20 mouse cellular contexts compared by ENCODE assay signal in genomic region chr16:93747421-93747820, GRCm38 (mm10). TPM values are rescaled to one million over a fixed set of nuclear protein-coding genes. Genes with fewer than 3 reads are reported as not detected.
A peak's percentile ranks its signal among the peaks of the same experiment; 100 is the strongest.
DNase-seq lines count a peak whose midpoint lies in the region; TF ChIP-seq lines count a peak whose summit lies in the region.
"Had no signal": no experiment of that assay in that cellular context is flagged by ENCODE, and none has a peak within 500 bp of the region (broad histone marks: within the 10 kb centered on the region; RNA-seq: fewer than 3 reads in every experiment).

No protein-coding gene starts in this region.

- TF ChIP-seq CTCF in thymus, adult 2 months (IDR thresholded peaks at IDR 0.05; ENCODE audit: borderline replicate concordance, control insufficient read depth, extremely low read depth, insufficient read depth, low read length, poor library complexity) = no peak

- WGBS in thymus, adult 2 months = 42% methylated on average over 6 of the region's 6 CpGs

- H3K36me3 ChIP-seq in thymus, adult 2 months (ENCODE audit: control insufficient read depth, insufficient read depth, low read length) = no peaks in the 10 kb centered on the region; the same call in 1 of the 2 replicates
- H3K36me3 ChIP-seq: embryonic facial prominence, embryonic 12.5 days; G1E had no signal

- H3K4me1 ChIP-seq in thymus, adult 2 months (replicated peaks; ENCODE audit: control insufficient read depth, insufficient read depth, low read length) = peaks cover 4% of the 10 kb centered on the region; the same call in 1 of the 2 replicates
- H3K4me1 ChIP-seq: embryonic facial prominence, embryonic 12.5 days; embryonic facial prominence, embryonic 15.5 days; hindbrain, embryonic 12.5 days; hindbrain, embryonic 15.5 days had no signal

- H3K4me3 ChIP-seq in thymus, adult 2 months (ENCODE audit: control insufficient read depth, insufficient read depth, low read length) = no peak overlapping the region
- H3K4me3 ChIP-seq: embryonic facial prominence, embryonic 12.5 days; embryonic facial prominence, embryonic 15.5 days; gastrocnemius, adult 2 months; hindbrain, embryonic 12.5 days; hindbrain, embryonic 15.5 days had no signal

- TF ChIP-seq POLR2A in thymus, adult 2 months (IDR thresholded peaks at IDR 0.05; ENCODE audit: control insufficient read depth, extremely low read depth, insufficient read depth, low read length, poor library complexity) = no peak

- H3K27me3 ChIP-seq in thymus, adult 2 months (ENCODE audit: control insufficient read depth, insufficient read depth, low read length) = no peaks in the 10 kb centered on the region
- H3K27me3 ChIP-seq: embryonic facial prominence, embryonic 12.5 days; embryonic facial prominence, embryonic 15.5 days; hindbrain, embryonic 12.5 days; hindbrain, embryonic 15.5 days; Patski had no signal

- peak; percentile 13 for DNase-seq in thymus, adult 2 months
- no peak for DNase-seq in thymus, adult 18-20 months
- DNase-seq in 416B (ENCODE audit: low read depth) (peak; percentile 69), ES-CJ7 (ENCODE audit: low read depth, low spot score) (peak; percentile 44), ZHBTc4 (ENCODE audit: low read depth, low spot score) (peak; percentile 61)
- no peak for DNase-seq in ovary, postnatal 36 days (ENCODE audit: low spot score)
- no peak for DNase-seq in lung, adult 18-20 months
- DNase-seq in lung, postnatal 10 days = no peak
- DNase-seq: cerebellum, adult 2 months; cerebellum, adult 9-11 months; forebrain, postnatal 0 days; gastrocnemius, adult 2 months; gastrocnemius, postnatal 14 days; heart, adult 11 months had no signal

- H3K27ac ChIP-seq in thymus, adult 2 months (ENCODE audit: control insufficient read depth, insufficient read depth, low read length) = no peak overlapping the region
- H3K27ac ChIP-seq: embryonic facial prominence, embryonic 12.5 days; embryonic facial prominence, embryonic 15.5 days; gastrocnemius, adult 2 months; hindbrain, embryonic 12.5 days; hindbrain, embryonic 15.5 days had no signal

RNA-seq across cellular contexts. Expression of gene Dop1b, which starts 35.7 kb away (rescaled TPM):
- polyA plus RNA-seq in thymus, adult 2 months (2012; rRNA removed) = 59.3 and 60.6 TPM in 2 replicates

Comparison
In these comparisons a context has a peak if more than half of its experiments do, and no peak if none do; other contexts are left out.
1. DNase-seq: peak in thymus, adult 2 months (single experiment), 416B (single experiment), ES-CJ7 (single experiment) and ZHBTc4 (single experiment); none in thymus, adult 18-20 months (0 of 2), ovary, postnatal 36 days (single experiment), lung, adult 18-20 months (0 of 2) and lung, postnatal 10 days (single experiment).